Mouse (Mus musculus) frontal cortex, adult 2 months (tissue): Measurements from ENCODE around the gene Lamp3. TPM values are rescaled to one million over a fixed set of nuclear protein-coding genes. Genes with fewer than 3 reads are reported as not detected.
"Not testable (repeated sequence)": the region's sequence is repeated elsewhere in the genome, so short reads cannot be mapped to it uniquely, and the experiment has no call there.

Source experiments
- DNase-seq, 2 experiments: peaks; one replicate each; pipeline ENCODE4 v3.0.0; 2022; ENCODE audit warnings: low spot score in 1 of 2; ENCODE audit errors: extremely low spot score in 1 of 2
- polyA plus RNA-seq: library from polyadenylated mRNA; depleted of rRNA; stranded (reverse); fragments of >200 nt; gene quantifications from 2 replicates; pipeline ENCODE4 v1.2.3, GENCODE M21; 2012; rRNA removed

Lamp3 gene
- not detected in 2 replicates for polyA plus RNA-seq

GRCm38 (mm10) chr16:19706216-19706615, at the start of gene Lamp3:
Gene Lamp3, minus strand, starts transcription at chr16:19706375.
- no peak for DNase-seq

- no peak for DNase-seq
Measured at GRCm38 (mm10) chr16:19732896-19733295, 26.7 kb upstream of the Lamp3 start.

- DNase-seq: peak in 1 of 2 experiments; percentile 2
Measured at GRCm38 (mm10) chr16:19724139-19724538, 18.0 kb upstream of the Lamp3 start.

- no peak for DNase-seq
Measured at GRCm38 (mm10) chr16:19720959-19721358, 14.8 kb upstream of the Lamp3 start.

GRCm38 (mm10) chr16:19707381-19707780, 1.2 kb upstream of the Lamp3 start:
- DNase-seq: no peak

GRCm38 (mm10) chr16:19699207-19699606, 7.0 kb downstream of the Lamp3 start:
- no peak for DNase-seq

- DNase-seq: no peak
Measured at GRCm38 (mm10) chr16:19670768-19671357, 35.3 kb downstream of the Lamp3 start.

GRCm38 (mm10) chr16:19666312-19666711, 39.9 kb downstream of the Lamp3 start:
- no peak for DNase-seq

- no peak for DNase-seq
Measured at GRCm38 (mm10) chr16:19629816-19630215, 76.4 kb downstream of the Lamp3 start, which contains the start of gene Olfr171. Gene Olfr171, minus strand, starts transcription at chr16:19629916.

- DNase-seq: not testable (repeated sequence)
Measured at GRCm38 (mm10) chr16:19611782-19612181, 94.4 kb downstream of the Lamp3 start, which contains the start of gene Olfr170. Gene Olfr170, minus strand, starts transcription at chr16:19611882.

Other genes starting within 250 kb of the Lamp3 start
- 0.13 TPM in 1 of 2 replicates, not detected in the other for gene Olfr166, start 222.7 kb downstream of the Lamp3 start, polyA plus RNA-seq
- gene Olfr167, start 184.1 kb downstream of the Lamp3 start, polyA plus RNA-seq: not detected in 2 replicates
- 0.10 TPM in 1 of 2 replicates, not detected in the other for gene Olfr168, start 170.8 kb downstream of the Lamp3 start, polyA plus RNA-seq
- not detected in 2 replicates for gene Olfr169, start 134.6 kb downstream of the Lamp3 start, polyA plus RNA-seq
- gene Olfr170, start 94.5 kb downstream of the Lamp3 start, polyA plus RNA-seq: not detected in 2 replicates
- gene Olfr171, start 76.5 kb downstream of the Lamp3 start, polyA plus RNA-seq: not detected in 2 replicates
- gene B3gnt5, start 53.8 kb upstream of the Lamp3 start, polyA plus RNA-seq: 0.44 and 0.94 TPM in 2 replicates